Mouse (Mus musculus): Measurements from ENCODE around the gene Dock7.

Gene Dock7

GRCm38 (mm10) chr4:99120211-99121122 lies at the start of gene Dock7:
Gene Dock7 (minus strand): TSS chr4:99120915.
- peak in 1 of 2 experiments; percentile 25 for DNase-seq (ENCODE audit: low read depth in 1 of 2, low spot score in 2 of 2)

GRCm38 (mm10) chr4:99168869-99169268 lies 48.2 kb upstream of the Dock7 start:
- DNase-seq (ENCODE audit: low read depth in 1 of 2, low spot score in 2 of 2): no peak

GRCm38 (mm10) chr4:99163547-99163946 lies 42.8 kb upstream of the Dock7 start:
- peak; percentile 20 to 37 for DNase-seq (ENCODE audit: low read depth in 1 of 2, low spot score in 2 of 2)

GRCm38 (mm10) chr4:99163001-99163400 lies 42.3 kb upstream of the Dock7 start:
- DNase-seq (ENCODE audit: low read depth in 1 of 2, low spot score in 2 of 2): no peak

GRCm38 (mm10) chr4:99161457-99161971 lies 40.8 kb upstream of the Dock7 start:
- no peak for DNase-seq (ENCODE audit: low read depth in 1 of 2, low spot score in 2 of 2)

- DNase-seq (ENCODE audit: low read depth in 1 of 2, low spot score in 2 of 2): no peak
Observed at GRCm38 (mm10) chr4:99160899-99161298, 40.2 kb upstream of the Dock7 start.

GRCm38 (mm10) chr4:99160414-99160813 lies 39.7 kb upstream of the Dock7 start:
- DNase-seq (ENCODE audit: low read depth in 1 of 2, low spot score in 2 of 2): no peak

GRCm38 (mm10) chr4:99158495-99158894 lies 37.8 kb upstream of the Dock7 start:
- DNase-seq (ENCODE audit: low read depth in 1 of 2, low spot score in 2 of 2): no peak

GRCm38 (mm10) chr4:99156641-99157307 lies 36.1 kb upstream of the Dock7 start:
- no peak for DNase-seq (ENCODE audit: low read depth in 1 of 2, low spot score in 2 of 2)

GRCm38 (mm10) chr4:99151885-99152558 lies 31.3 kb upstream of the Dock7 start:
- no peak for DNase-seq (ENCODE audit: low read depth in 1 of 2, low spot score in 2 of 2)

- DNase-seq (ENCODE audit: low read depth in 1 of 2, low spot score in 2 of 2): no peak
Observed at GRCm38 (mm10) chr4:99151434-99151833, 30.7 kb upstream of the Dock7 start.

- no peak for DNase-seq (ENCODE audit: low read depth in 1 of 2, low spot score in 2 of 2)
Observed at GRCm38 (mm10) chr4:99143323-99143722, 22.6 kb upstream of the Dock7 start.

- no peak for DNase-seq (ENCODE audit: low read depth in 1 of 2, low spot score in 2 of 2)
Observed at GRCm38 (mm10) chr4:99141578-99141977, 20.9 kb upstream of the Dock7 start.

GRCm38 (mm10) chr4:99141171-99141570 lies 20.5 kb upstream of the Dock7 start:
- DNase-seq (ENCODE audit: low read depth in 1 of 2, low spot score in 2 of 2): no peak

GRCm38 (mm10) chr4:99137986-99138641 lies 17.4 kb upstream of the Dock7 start:
- DNase-seq (ENCODE audit: low read depth in 1 of 2, low spot score in 2 of 2): no peak

- DNase-seq (ENCODE audit: low read depth in 1 of 2, low spot score in 2 of 2): no peak
Observed at GRCm38 (mm10) chr4:99134522-99134921, 13.8 kb upstream of the Dock7 start.

GRCm38 (mm10) chr4:99133326-99133725 lies 12.6 kb upstream of the Dock7 start:
- DNase-seq (ENCODE audit: low read depth in 1 of 2, low spot score in 2 of 2): no peak

GRCm38 (mm10) chr4:99132686-99133085 lies 12.0 kb upstream of the Dock7 start:
- DNase-seq (ENCODE audit: low read depth in 1 of 2, low spot score in 2 of 2): no peak

- DNase-seq (ENCODE audit: low read depth in 1 of 2, low spot score in 2 of 2): no peak
Observed at GRCm38 (mm10) chr4:99131227-99131653, 10.5 kb upstream of the Dock7 start.

GRCm38 (mm10) chr4:99123546-99123945 lies 2.8 kb upstream of the Dock7 start:
- DNase-seq (ENCODE audit: low read depth in 1 of 2, low spot score in 2 of 2): no peak

- no peak for DNase-seq (ENCODE audit: low read depth in 1 of 2, low spot score in 2 of 2)
Observed at GRCm38 (mm10) chr4:99122786-99123185, 2.1 kb upstream of the Dock7 start.

Measured in monocyte, adult 2 months (primary cell).